Mouse (Mus musculus) c-Kit-positive CD71-positive TER-119-positive erythroid progenitor cells, embryonic 14.5 days (primary cell): ENCODE measurements around the gene Gm10197.

Source experiments
- DNase-seq: peaks from one replicate; pipeline ENCODE4 v3.0.0-alpha.2; 2013; ENCODE audit warnings: low spot score

Gene Gm10197

GRCm38 (mm10) chr19:53359160-53360033, 12.2 kb downstream of the Gm10197 start:
- no peak for DNase-seq

- no peak for DNase-seq
Observed at GRCm38 (mm10) chr19:53355065-53355464, 16.5 kb downstream of the Gm10197 start.

DNA sequence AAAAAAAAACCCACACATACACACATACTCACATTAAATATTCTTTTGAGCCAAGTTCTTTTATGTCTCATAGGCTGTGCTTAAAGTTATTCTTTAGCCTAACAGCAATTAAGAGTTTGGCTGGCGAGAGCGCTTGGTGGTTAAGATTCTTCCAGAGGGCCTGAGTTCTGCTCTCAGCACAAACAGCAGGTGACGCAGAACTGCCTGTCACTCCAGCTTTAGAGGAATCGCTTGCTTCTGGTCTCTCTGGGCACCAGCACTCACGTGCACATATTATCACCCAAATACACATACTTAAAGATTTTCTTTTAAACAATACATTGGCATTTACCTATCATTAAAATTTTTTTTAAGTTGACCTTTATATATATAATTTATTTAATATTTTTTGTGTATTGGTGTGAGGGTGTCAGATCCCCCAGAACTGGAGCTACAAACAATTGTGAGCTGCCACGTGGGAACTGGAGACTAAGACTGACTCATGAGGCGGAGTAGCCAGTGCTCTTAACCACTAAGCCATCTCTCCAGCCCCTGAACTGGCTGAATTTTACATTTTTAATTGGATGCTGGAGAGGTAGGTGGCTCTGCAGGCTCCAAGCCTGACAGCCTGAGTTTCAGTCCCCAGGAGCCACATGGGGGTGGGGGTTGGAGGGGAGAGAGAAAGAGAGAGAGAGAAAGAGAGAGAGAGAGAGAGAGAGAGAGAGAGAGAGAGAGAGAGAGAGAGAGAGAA, 17.1 kb downstream of the Gm10197 start:
- DNase-seq: no peak

DNA sequence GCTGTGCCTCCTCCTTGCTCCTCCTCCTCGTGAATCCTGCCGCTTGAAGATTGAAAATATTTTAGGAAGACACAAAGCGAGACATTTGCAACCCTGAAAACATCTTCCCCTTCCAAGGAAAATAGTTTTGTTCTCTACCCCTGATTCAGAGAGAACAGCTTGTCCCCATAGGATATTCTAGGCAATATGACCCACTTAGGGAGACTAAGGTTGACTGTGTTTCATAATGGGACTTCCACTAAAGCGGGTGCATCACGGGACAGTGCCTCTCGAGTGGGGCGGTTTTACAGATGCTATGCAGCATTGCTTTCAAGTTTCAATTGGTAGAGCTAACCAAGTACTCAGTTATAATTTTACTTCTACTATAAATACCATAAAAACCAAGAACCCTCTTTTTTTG, 17.7 kb downstream of the Gm10197 start:
- no peak for DNase-seq

- no peak for DNase-seq
Observed at GRCm38 (mm10) chr19:53345766-53346165, 25.8 kb downstream of the Gm10197 start.

- DNase-seq: no peak
Observed at GRCm38 (mm10) chr19:53344062-53344461, 27.5 kb downstream of the Gm10197 start.

DNA sequence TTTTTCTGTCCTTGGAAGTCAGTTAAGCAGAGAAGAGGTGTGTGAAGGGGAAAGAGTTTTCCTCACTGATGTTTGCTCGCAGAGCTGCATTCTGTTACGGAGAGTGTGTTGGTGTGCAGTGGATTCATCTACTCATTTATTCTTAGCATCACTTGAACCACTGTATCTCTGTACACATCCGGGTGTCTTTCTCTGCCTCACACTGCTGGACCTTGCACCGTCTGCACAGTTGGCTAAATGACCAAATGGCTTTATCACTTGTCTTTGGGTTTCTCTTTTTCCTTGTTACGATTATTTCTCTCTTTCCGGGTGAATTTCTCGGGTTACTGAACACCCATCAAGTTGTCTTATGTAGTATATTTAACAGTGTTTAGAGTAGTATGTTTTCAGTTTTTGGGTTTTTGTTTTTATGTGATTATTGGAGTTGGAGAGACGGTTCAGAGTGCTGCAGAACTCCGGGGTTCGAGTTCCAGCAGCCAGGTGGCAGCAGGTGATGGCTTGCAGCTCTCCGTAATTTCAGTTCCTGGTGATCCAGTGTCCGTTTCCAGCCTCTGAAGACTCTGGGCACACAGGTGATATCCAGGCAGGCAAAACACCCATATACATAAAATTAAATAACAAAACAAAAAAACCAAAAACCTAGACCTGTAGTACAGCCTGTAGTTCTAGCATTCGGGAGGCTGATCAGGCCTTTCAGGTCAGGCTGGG, 28.2 kb downstream of the Gm10197 start:
- no peak for DNase-seq

DNA sequence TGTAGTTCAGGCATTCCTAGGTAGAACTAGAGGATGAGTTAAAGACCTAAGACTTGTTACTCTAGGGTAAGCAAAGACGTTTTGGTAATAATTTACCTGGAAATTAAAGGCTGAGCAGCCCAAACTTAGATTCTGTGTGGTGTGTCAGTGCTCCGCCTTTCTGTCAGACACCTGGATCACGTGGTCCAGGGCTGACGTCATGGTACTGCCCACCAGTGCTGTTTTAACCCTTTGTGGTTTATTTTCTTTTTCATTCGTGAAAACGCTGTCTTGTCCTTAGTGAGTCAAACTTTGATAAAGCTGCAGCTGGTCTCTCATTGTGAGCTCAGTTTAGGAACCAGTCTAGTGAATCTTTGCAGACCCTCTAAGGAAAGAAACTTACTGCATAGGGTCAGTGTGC, 31.1 kb downstream of the Gm10197 start:
- no peak for DNase-seq

GRCm38 (mm10) chr19:53335241-53335640, 36.3 kb downstream of the Gm10197 start:
- DNase-seq: no peak

DNA sequence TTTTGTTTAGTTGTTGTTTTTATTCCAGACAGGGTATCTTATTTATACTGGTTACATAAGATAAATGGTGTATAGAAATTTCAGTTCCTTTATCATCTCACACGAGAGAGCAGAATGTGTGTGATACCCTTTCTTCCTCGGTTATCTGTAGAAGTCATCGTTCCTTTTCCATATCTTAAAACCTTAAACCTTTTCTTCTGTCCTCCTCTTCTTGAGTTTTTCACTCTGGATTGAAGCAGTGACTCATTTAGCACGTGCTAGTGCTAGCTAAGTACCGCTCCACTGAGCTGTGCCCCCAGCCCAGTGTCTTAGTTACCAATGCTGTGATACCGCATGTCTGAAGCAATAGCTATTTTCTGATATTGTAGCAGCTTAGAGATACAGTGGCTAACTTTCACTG, 37.8 kb downstream of the Gm10197 start:
- DNase-seq: no peak

GRCm38 (mm10) chr19:53331882-53332500, 39.6 kb downstream of the Gm10197 start:
- no peak for DNase-seq

GRCm38 (mm10) chr19:53329992-53330381, 41.6 kb downstream of the Gm10197 start:
- DNase-seq: no peak

GRCm38 (mm10) chr19:53329221-53329991, 42.2 kb downstream of the Gm10197 start:
- peak; percentile 86 for DNase-seq

DNA sequence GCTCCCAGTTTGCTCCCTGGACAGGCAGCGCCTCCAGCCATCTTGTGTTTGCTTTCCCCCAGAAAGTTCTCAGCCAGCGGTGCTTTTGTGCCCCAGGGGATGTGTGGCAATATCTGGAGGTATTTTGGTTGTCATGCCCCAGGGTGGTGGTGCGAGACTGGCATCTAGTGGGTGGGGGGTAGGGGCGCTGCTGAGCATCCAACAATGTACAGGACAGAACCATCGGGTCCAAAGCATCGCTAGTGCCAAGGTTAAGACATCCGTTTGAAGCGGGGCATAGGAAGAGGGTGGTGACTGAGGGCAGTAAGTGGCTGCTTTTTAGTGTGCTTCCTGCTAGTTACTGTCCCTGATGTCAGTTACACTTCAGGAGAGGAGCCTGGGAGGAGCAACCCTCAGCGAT, 43.5 kb downstream of the Gm10197 start:
- DNase-seq: no peak

DNA sequence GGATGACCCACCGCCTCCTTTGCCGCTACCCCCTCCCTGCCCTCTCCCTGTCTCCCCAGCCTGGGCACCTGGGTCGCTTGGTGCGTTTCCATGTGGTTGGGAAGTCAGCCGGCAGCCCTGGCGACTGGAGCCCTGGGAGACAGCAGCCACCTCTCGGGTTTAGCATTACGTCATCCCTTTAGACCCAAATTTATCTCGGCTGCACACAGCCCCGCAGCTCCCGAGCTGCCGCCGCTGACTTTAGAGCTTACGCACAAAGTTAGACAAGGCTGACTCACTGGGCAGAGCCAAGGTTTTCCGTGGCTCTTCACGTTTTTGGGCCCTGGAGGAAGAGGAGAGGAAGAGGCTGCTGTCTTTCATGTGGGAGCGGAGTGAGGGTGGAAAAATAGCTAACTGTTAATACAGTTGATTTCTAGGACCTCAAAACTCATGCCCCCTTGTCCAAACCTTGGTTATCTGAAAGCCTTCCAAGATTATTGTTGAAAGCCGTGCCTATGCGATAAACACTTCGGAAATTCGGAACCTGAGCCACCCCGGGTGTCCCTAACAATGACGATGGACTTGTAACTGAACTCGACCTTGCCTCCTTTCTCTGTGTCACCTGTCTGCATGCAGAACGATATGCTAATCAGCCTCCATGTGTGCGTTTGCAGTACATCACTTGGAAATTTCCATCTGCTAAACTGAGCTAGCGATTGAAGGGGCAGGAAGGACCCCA, 45.8 kb downstream of the Gm10197 start:
- DNase-seq: peak; percentile 89

GRCm38 (mm10) chr19:53324866-53325265, 46.7 kb downstream of the Gm10197 start:
- DNase-seq: no peak

GRCm38 (mm10) chr19:53322438-53323048, 49.0 kb downstream of the Gm10197 start:
- no peak for DNase-seq
